Mouse (Mus musculus): ENCODE measurements around the gene Fcrl6. TPM values are rescaled to one million over a fixed set of nuclear protein-coding genes. Genes with fewer than 3 reads are reported as not detected.

Gene Fcrl6
- polyA plus RNA-seq, 1 experiment, result not detected

GRCm38 (mm10) chr1:172619235-172619634 lies 16.9 kb upstream of the Fcrl6 start:
- H3K4me3 ChIP-seq (replicated peaks; ENCODE audit: control insufficient read depth, low read depth, low read length), result no peak overlapping the region
- TF ChIP-seq POLR2A (IDR thresholded peaks at IDR 0.05; ENCODE audit: borderline replicate concordance, control insufficient read depth, low read depth, low read length) (no peak), CTCF (IDR thresholded peaks at IDR 0.05; ENCODE audit: control insufficient read depth, insufficient read depth, low read length) (peak; percentile 94)
- no peaks in the 10 kb centered on the region for H3K4me1 ChIP-seq (ENCODE audit: control insufficient read depth, insufficient read depth, low read length)
- no peak overlapping the region for H3K27ac ChIP-seq (ENCODE audit: control insufficient read depth, insufficient read depth, low read depth, low read length, poor library complexity)
- WGBS, result 14% methylated on average over 7 of the region's 7 CpGs

- no peak overlapping the region for H3K27ac ChIP-seq (ENCODE audit: control insufficient read depth, insufficient read depth, low read depth, low read length, poor library complexity)
- 72% methylated on average over 4 of the region's 4 CpGs for WGBS
- no peaks in the 10 kb centered on the region for H3K4me1 ChIP-seq (ENCODE audit: control insufficient read depth, insufficient read depth, low read length)
- TF ChIP-seq CTCF (IDR thresholded peaks at IDR 0.05; ENCODE audit: control insufficient read depth, insufficient read depth, low read length) (no peak), POLR2A (IDR thresholded peaks at IDR 0.05; ENCODE audit: borderline replicate concordance, control insufficient read depth, low read depth, low read length) (no peak)
- H3K4me3 ChIP-seq (replicated peaks; ENCODE audit: control insufficient read depth, low read depth, low read length), result no peak overlapping the region
Measured at GRCm38 (mm10) chr1:172618141-172618540, 15.8 kb upstream of the Fcrl6 start.

DNA sequence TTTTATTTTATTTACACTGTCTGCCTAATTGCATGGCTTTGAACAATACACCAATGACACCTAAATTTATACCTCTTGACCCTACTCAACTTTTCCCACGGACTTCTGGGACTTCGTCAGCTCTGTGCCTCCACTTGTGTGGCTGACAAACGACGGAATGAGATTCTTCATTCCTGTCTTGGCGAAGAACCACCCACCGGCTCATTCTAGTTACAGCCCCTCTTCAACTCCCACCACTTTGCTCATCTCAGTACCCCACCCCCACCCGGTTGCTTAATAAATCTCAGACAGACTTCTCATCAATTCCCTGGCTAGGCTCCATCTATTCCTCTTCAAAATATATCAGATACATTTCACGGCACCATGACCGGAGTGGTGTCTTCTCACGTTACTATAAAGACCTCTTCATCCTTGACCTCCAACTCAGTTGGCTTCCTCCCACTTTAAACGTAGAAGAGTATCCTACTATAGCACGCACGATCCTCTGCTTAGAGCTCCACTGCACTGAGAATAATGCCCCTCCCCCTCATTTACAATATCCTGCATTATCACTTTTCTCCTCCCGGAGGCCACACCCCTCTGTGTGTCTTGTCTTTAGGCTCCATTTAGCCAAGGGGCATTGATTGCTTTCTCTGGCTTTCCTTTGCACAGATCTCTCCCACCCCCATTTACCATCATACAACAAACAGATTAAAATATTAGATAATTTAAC lies 15.2 kb upstream of the Fcrl6 start:
- Histone ChIP-seq H3K4me3 (replicated peaks; ENCODE audit: control insufficient read depth, low read depth, low read length) (no peak overlapping the region), H3K27ac (ENCODE audit: control insufficient read depth, insufficient read depth, low read depth, low read length, poor library complexity) (no peak overlapping the region), H3K4me1 (ENCODE audit: control insufficient read depth, insufficient read depth, low read length) (no peaks in the 10 kb centered on the region)
- 65% methylated on average over 14 of the region's 14 CpGs for WGBS
- TF ChIP-seq POLR2A (IDR thresholded peaks at IDR 0.05; ENCODE audit: borderline replicate concordance, control insufficient read depth, low read depth, low read length), result no peak
- TF ChIP-seq CTCF (IDR thresholded peaks at IDR 0.05; ENCODE audit: control insufficient read depth, insufficient read depth, low read length), result no peak

GRCm38 (mm10) chr1:172616537-172617300 lies 14.4 kb upstream of the Fcrl6 start:
- WGBS, result 34% methylated on average over 22 of the region's 22 CpGs
- TF ChIP-seq POLR2A (IDR thresholded peaks at IDR 0.05; ENCODE audit: borderline replicate concordance, control insufficient read depth, low read depth, low read length) (no peak), CTCF (IDR thresholded peaks at IDR 0.05; ENCODE audit: control insufficient read depth, insufficient read depth, low read length) (no peak)
- no peaks in the 10 kb centered on the region for H3K4me1 ChIP-seq (ENCODE audit: control insufficient read depth, insufficient read depth, low read length)
- H3K27ac ChIP-seq (ENCODE audit: control insufficient read depth, insufficient read depth, low read depth, low read length, poor library complexity), result no peak overlapping the region
- H3K4me3 ChIP-seq (replicated peaks; ENCODE audit: control insufficient read depth, low read depth, low read length), result no peak overlapping the region

DNA sequence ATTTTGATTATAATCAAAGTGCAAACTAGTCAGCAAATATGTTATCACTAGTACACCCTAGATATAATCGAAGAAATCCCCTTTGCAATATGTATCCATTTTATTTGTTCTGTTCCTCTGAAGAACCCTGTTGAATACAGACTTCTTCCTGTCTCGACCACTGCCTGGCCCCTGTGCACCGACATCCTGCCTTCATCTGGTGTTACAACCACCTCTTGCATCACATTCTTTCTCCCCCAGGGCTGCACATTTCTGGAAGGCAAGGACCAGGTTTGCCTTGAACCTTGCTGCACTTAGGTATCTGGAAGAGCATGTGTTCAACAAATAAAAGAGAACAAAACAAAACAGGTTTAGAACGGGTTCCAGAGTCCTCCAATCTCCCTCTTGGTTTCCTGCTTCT lies 13.1 kb upstream of the Fcrl6 start:
- H3K4me1 ChIP-seq (ENCODE audit: control insufficient read depth, insufficient read depth, low read length), result no peaks in the 10 kb centered on the region
- H3K27ac ChIP-seq (ENCODE audit: control insufficient read depth, insufficient read depth, low read depth, low read length, poor library complexity), result no peak overlapping the region
- WGBS, result 9% methylated on average over 4 of the region's 4 CpGs
- no peak overlapping the region for H3K4me3 ChIP-seq (replicated peaks; ENCODE audit: control insufficient read depth, low read depth, low read length)
- TF ChIP-seq CTCF (IDR thresholded peaks at IDR 0.05; ENCODE audit: control insufficient read depth, insufficient read depth, low read length) (no peak), POLR2A (IDR thresholded peaks at IDR 0.05; ENCODE audit: borderline replicate concordance, control insufficient read depth, low read depth, low read length) (no peak)

GRCm38 (mm10) chr1:172614654-172615053 lies 12.3 kb upstream of the Fcrl6 start:
- 84% methylated on average over 10 of the region's 10 CpGs for WGBS
- TF ChIP-seq CTCF (IDR thresholded peaks at IDR 0.05; ENCODE audit: control insufficient read depth, insufficient read depth, low read length) (no peak), POLR2A (IDR thresholded peaks at IDR 0.05; ENCODE audit: borderline replicate concordance, control insufficient read depth, low read depth, low read length) (no peak)
- no peaks in the 10 kb centered on the region for H3K4me1 ChIP-seq (ENCODE audit: control insufficient read depth, insufficient read depth, low read length)
- no peak overlapping the region for H3K4me3 ChIP-seq (replicated peaks; ENCODE audit: control insufficient read depth, low read depth, low read length)
- H3K27ac ChIP-seq (ENCODE audit: control insufficient read depth, insufficient read depth, low read depth, low read length, poor library complexity), result no peak overlapping the region

GRCm38 (mm10) chr1:172612745-172613144 lies 10.4 kb upstream of the Fcrl6 start:
- WGBS, result 27% methylated on average over 1 of the region's 1 CpGs
- no peak for TF ChIP-seq POLR2A (IDR thresholded peaks at IDR 0.05; ENCODE audit: borderline replicate concordance, control insufficient read depth, low read depth, low read length)
- TF ChIP-seq CTCF (IDR thresholded peaks at IDR 0.05; ENCODE audit: control insufficient read depth, insufficient read depth, low read length), result no peak

GRCm38 (mm10) chr1:172611304-172611703 lies 9.0 kb upstream of the Fcrl6 start:
- H3K27ac ChIP-seq (ENCODE audit: control insufficient read depth, insufficient read depth, low read depth, low read length, poor library complexity), result no peak overlapping the region
- WGBS, result 84% methylated on average over 10 of the region's 10 CpGs
- no peak overlapping the region for H3K4me3 ChIP-seq (replicated peaks; ENCODE audit: control insufficient read depth, low read depth, low read length)
- TF ChIP-seq CTCF (IDR thresholded peaks at IDR 0.05; ENCODE audit: control insufficient read depth, insufficient read depth, low read length), result no peak
- TF ChIP-seq POLR2A (IDR thresholded peaks at IDR 0.05; ENCODE audit: borderline replicate concordance, control insufficient read depth, low read depth, low read length), result no peak
- H3K4me1 ChIP-seq (ENCODE audit: control insufficient read depth, insufficient read depth, low read length), result no peaks in the 10 kb centered on the region

More at GRCm38 (mm10) chr1:172612745-172613144, 10.4 kb upstream of the Fcrl6 start:
- Histone ChIP-seq H3K27ac (ENCODE audit: control insufficient read depth, insufficient read depth, low read depth, low read length, poor library complexity) (no peak overlapping the region), H3K4me3 (replicated peaks; ENCODE audit: control insufficient read depth, low read depth, low read length) (no peak overlapping the region), H3K4me1 (ENCODE audit: control insufficient read depth, insufficient read depth, low read length) (no peaks in the 10 kb centered on the region)

Measured in bone marrow, adult 2 months (tissue).